11 mouse cellular contexts compared by ENCODE assay signal in the genomic region with DNA sequence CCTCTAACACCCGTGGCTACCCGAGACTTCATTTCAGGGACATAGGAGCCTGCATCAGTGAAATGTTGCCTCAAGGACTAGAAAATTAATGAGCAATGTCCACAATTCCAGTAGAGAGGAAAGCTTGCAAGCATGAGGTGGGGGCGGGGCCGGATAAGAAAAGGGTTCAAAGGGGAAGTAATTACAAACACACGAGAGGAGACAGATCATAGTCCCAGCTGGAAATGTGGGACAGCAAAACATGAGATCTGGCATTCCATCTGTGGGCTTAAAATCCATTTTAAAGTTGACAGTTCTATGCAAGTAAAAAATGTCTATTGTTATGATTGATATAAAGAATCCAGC. TPM values are rescaled to one million over a fixed set of nuclear protein-coding genes. Genes with fewer than 3 reads are reported as not detected.
DNase-seq lines count a peak whose midpoint lies in the region; ATAC-seq lines count a peak whose summit lies in the region.
"Had no signal": no experiment of that assay in that cellular context is flagged by ENCODE, and none has a peak within 500 bp of the region (broad histone marks: within the 10 kb centered on the region; RNA-seq: fewer than 3 reads in every experiment).

No protein-coding gene starts in this region.

- no peak overlapping the region for H3K9ac ChIP-seq in limb, embryonic 15.5 days
- no peak overlapping the region for H3K9ac ChIP-seq in intestine, embryonic 16.5 days (ENCODE audit: low read depth, low read length)
- H3K9ac ChIP-seq: forebrain, embryonic 15.5 days had no signal

- no peak for ATAC-seq in limb, embryonic 15.5 days (ENCODE audit: insufficient number of reproducible peaks, low FRiP score, low TSS enrichment, low read depth)
- peak; percentile 31; the same call in 1 of the 2 replicates for ATAC-seq in granulocyte monocyte progenitor cell, adult 5-6 weeks (replicated peaks; ENCODE audit: poor library complexity, severe bottlenecking)
- ATAC-seq in intestine, embryonic 16.5 days = no peak
- ATAC-seq: forebrain, embryonic 15.5 days had no signal

- H3K36me3 ChIP-seq in limb, embryonic 15.5 days = no peaks in the 10 kb centered on the region
- no peaks in the 10 kb centered on the region for H3K36me3 ChIP-seq in limb, embryonic 10.5 days
- no peaks in the 10 kb centered on the region for H3K36me3 ChIP-seq in intestine, embryonic 16.5 days (ENCODE audit: control insufficient read depth, insufficient read depth, low read length)
- H3K36me3 ChIP-seq: forebrain, embryonic 15.5 days had no signal

- no peaks in the 10 kb centered on the region for H3K27me3 ChIP-seq in limb, embryonic 15.5 days
- H3K27me3 ChIP-seq in limb, embryonic 10.5 days (ENCODE audit: low read depth, poor library complexity, severe bottlenecking) = no peaks in the 10 kb centered on the region
- no peaks in the 10 kb centered on the region for H3K27me3 ChIP-seq in intestine, embryonic 16.5 days (replicated peaks; ENCODE audit: control insufficient read depth, insufficient read depth, low read length)
- H3K27me3 ChIP-seq: forebrain, embryonic 15.5 days; Patski had no signal

- no peak overlapping the region for H3K4me2 ChIP-seq in limb, embryonic 15.5 days
- H3K4me2 ChIP-seq in intestine, embryonic 16.5 days (ENCODE audit: low read depth, low read length) = no peak overlapping the region
- H3K4me2 ChIP-seq: forebrain, embryonic 15.5 days had no signal

- peak overlapping the region; percentile 33; the same call in 1 of the 2 replicates for H3K27ac ChIP-seq in limb, embryonic 15.5 days
- H3K27ac ChIP-seq in limb, embryonic 10.5 days = no peak overlapping the region
- no peak overlapping the region for H3K27ac ChIP-seq in intestine, embryonic 16.5 days (ENCODE audit: low read length)
- H3K27ac ChIP-seq: forebrain, embryonic 15.5 days had no signal

- WGBS in limb, embryonic 15.5 days = 42% methylated on average over 5 of the region's 5 CpGs
- WGBS in limb, embryonic 10.5 days = 63% methylated on average over 5 of the region's 5 CpGs
- WGBS in intestine, embryonic 16.5 days = 55% methylated on average over 5 of the region's 5 CpGs

- peaks cover 7% of the 10 kb centered on the region; the same call in 1 of the 2 replicates for H3K4me1 ChIP-seq in limb, embryonic 15.5 days
- peaks cover 32% of the 10 kb centered on the region for H3K4me1 ChIP-seq in limb, embryonic 10.5 days
- H3K4me1 ChIP-seq in intestine, embryonic 16.5 days (ENCODE audit: control insufficient read depth, insufficient read depth, low read length) = peaks cover 15% of the 10 kb centered on the region
- H3K4me1 ChIP-seq: forebrain, embryonic 15.5 days had no signal

- no peaks in the 10 kb centered on the region for H3K9me3 ChIP-seq in limb, embryonic 15.5 days
- no peaks in the 10 kb centered on the region for H3K9me3 ChIP-seq in limb, embryonic 10.5 days (replicated peaks)
- H3K9me3 ChIP-seq in intestine, embryonic 16.5 days (ENCODE audit: control insufficient read depth, low read length) = no peaks in the 10 kb centered on the region
- H3K9me3 ChIP-seq: forebrain, embryonic 15.5 days had no signal

- DNase-seq in adrenal gland, postnatal 10 days = peak; percentile 22
- DNase-seq in adrenal gland, adult 2 months = no peak
- no peak for DNase-seq in limb, embryonic 10.5 days (ENCODE audit: low spot score)
- DNase-seq in lung, postnatal 14 days = peak; percentile 26
- DNase-seq in spleen, adult 18-20 months = no peak
- DNase-seq: midbrain, embryonic 14.5 days had no signal

- no peak overlapping the region for H3K4me3 ChIP-seq in limb, embryonic 15.5 days
- H3K4me3 ChIP-seq in limb, embryonic 10.5 days = no peak overlapping the region
- H3K4me3 ChIP-seq in intestine, embryonic 16.5 days (ENCODE audit: low read length) = no peak overlapping the region
- H3K4me3 ChIP-seq: forebrain, embryonic 15.5 days had no signal

RNA-seq across cellular contexts. Expression of gene Nuak1, which starts 40.9 kb away (rescaled TPM):
- total RNA-seq in adrenal gland, postnatal 10 days (2021) = 10 to 100 TPM in 1 of 2 experiments, 1 to 10 TPM in 1; 8.8 to 10.9 TPM
- 10 to 100 TPM in 1 of 2 experiments, 1 to 10 TPM in 1; 6.6 to 12.2 TPM for total RNA-seq in adrenal gland, adult 2 months (2021)
- 4.4 and 4.7 TPM in 2 replicates for polyA plus RNA-seq in adrenal gland, adult 2 months (2012; rRNA removed)
- 3.1 and 3.9 TPM in 2 replicates for polyA plus RNA-seq in limb, embryonic 15.5 days (2015; fragmentation: Nextera tagmentation; extraction: Ambion mirVana)
- polyA plus RNA-seq in limb, embryonic 10.5 days (2016; fragmentation: Nextera tagmentation; extraction: Ambion mirVana) = 0.69 and 1.2 TPM in 2 replicates
- total RNA-seq in granulocyte monocyte progenitor cell, adult 5-6 weeks (2014; fragmentation: Nextera tagmentation) = 0.53 TPM in 1 of 2 replicates, not detected in the other
- under 0.01 and 0.13 TPM in 2 replicates for total RNA-seq in granulocyte monocyte progenitor cell, adult 5-6 weeks (2017)
- polyA plus RNA-seq in intestine, embryonic 16.5 days (2015; fragmentation: Nextera tagmentation; extraction: Ambion mirVana) = 0.59 and 0.66 TPM in 2 replicates

RNA-seq across cellular contexts. Expression of gene Ckap4, which starts 52.6 kb away (rescaled TPM):
- total RNA-seq in adrenal gland, postnatal 10 days (2021) = 10 to 100 TPM; 62.1 to 65.7 TPM
- 10 to 100 TPM; 24.5 to 44.7 TPM for total RNA-seq in adrenal gland, adult 2 months (2021)
- 20.8 and 29.3 TPM in 2 replicates for polyA plus RNA-seq in adrenal gland, adult 2 months (2012; rRNA removed)
- 130 and 162 TPM in 2 replicates for polyA plus RNA-seq in limb, embryonic 15.5 days (2015; fragmentation: Nextera tagmentation; extraction: Ambion mirVana)
- polyA plus RNA-seq in limb, embryonic 10.5 days (2016; fragmentation: Nextera tagmentation; extraction: Ambion mirVana) = 53.6 and 63.3 TPM in 2 replicates
- total RNA-seq in granulocyte monocyte progenitor cell, adult 5-6 weeks (2014; fragmentation: Nextera tagmentation) = 67.8 and 79.6 TPM in 2 replicates
- 55.7 and 58.3 TPM in 2 replicates for total RNA-seq in granulocyte monocyte progenitor cell, adult 5-6 weeks (2017)
- polyA plus RNA-seq in intestine, embryonic 16.5 days (2015; fragmentation: Nextera tagmentation; extraction: Ambion mirVana) = 14.4 and 19.9 TPM in 2 replicates

Comparison
In these comparisons a context has a peak if more than half of its experiments do, and no peak if none do; other contexts are left out.
1. DNase-seq: peak in adrenal gland, postnatal 10 days (single experiment) and lung, postnatal 14 days (single experiment); none in adrenal gland, adult 2 months (single experiment), limb, embryonic 10.5 days (single experiment) and spleen, adult 18-20 months (0 of 2).